Mouse (Mus musculus): ENCODE measurements around the gene Shroom3. TPM values are rescaled to one million over a fixed set of nuclear protein-coding genes. Genes with fewer than 3 reads are reported as not detected.

Gene Shroom3
- polyA plus RNA-seq, 1 experiment from 2014 or later: 8.3 TPM

DNA sequence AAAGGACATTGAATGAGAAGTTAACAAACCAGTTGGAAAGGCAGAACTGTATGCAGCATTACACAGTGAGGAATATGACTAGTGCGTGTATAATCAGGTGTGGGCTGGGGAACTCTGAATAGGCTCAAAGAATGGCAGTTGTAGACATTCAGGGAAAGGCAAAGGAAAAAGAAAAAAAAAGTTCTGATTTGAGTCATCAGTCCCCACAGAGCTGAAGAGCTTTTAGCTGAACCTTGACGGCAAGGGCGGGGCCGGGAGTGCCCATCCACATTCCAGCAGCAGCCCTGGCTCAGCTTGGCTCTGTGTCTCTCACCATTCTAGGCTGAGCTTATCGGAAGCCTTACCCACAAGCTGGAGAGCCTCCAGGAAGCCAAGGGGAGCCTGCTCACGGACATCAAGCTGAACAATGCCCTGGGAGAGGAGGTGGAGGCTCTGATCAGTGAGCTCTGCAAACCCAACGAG, 278.6 kb downstream of the Shroom3 start:
- Histone ChIP-seq H3K4me1 (ENCODE audit: control insufficient read depth, insufficient read depth, low read length) (no peaks in the 10 kb centered on the region), H3K4me3 (ENCODE audit: low read depth, low read length) (no peak overlapping the region), H3K27me3 (ENCODE audit: control insufficient read depth, insufficient read depth, low read length) (no peaks in the 10 kb centered on the region), H3K4me2 (replicated peaks; ENCODE audit: low read depth, low read length) (no peak overlapping the region), H3K27ac (ENCODE audit: low read length) (peak overlapping the region; percentile 84), H3K36me3 (ENCODE audit: control insufficient read depth, insufficient read depth, low read length) (peaks cover 26% of the 10 kb centered on the region), H3K9me3 (ENCODE audit: control insufficient read depth, low read depth, low read length) (no peaks in the 10 kb centered on the region), H3K9ac (replicated peaks; ENCODE audit: low read depth, low read length) (no peak overlapping the region)
- WGBS: 57% methylated on average over 7 of the region's 7 CpGs
- ATAC-seq (ENCODE audit: insufficient number of reproducible peaks, insufficient read depth, low FRiP score, low read depth): peak; percentile 77

DNA sequence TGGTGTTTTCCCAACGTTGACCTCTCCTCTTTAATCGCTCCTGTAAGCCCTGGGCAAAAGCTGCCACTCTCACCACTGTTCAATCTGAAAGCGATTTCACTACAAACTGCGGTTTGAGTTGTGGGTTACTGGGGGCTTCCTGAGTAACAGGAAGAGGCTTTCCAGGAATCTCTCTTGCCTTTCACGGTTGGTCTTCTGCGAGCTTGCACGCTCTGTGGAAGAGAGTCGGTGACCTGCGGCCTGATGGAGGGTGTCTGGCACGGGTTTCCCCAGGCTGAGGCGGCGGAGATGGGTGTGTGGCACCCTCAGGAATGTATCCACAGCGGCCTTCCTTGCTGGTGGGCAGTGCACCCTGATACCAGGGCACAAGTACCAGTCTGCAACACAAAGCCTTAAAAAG, 281.5 kb downstream of the Shroom3 start:
- H3K9me3 ChIP-seq (ENCODE audit: control insufficient read depth, low read depth, low read length): no peaks in the 10 kb centered on the region
- ATAC-seq (ENCODE audit: insufficient number of reproducible peaks, insufficient read depth, low FRiP score, low read depth): no peak
- H3K27ac ChIP-seq (ENCODE audit: low read length): no peak overlapping the region
- H3K36me3 ChIP-seq (ENCODE audit: control insufficient read depth, insufficient read depth, low read length): peaks cover 23% of the 10 kb centered on the region
- 84% methylated on average over 13 of the region's 13 CpGs for WGBS
- H3K27me3 ChIP-seq (ENCODE audit: control insufficient read depth, insufficient read depth, low read length): no peaks in the 10 kb centered on the region
- no peaks in the 10 kb centered on the region for H3K4me1 ChIP-seq (ENCODE audit: control insufficient read depth, insufficient read depth, low read length)
- H3K4me2 ChIP-seq (replicated peaks; ENCODE audit: low read depth, low read length): no peak overlapping the region
- H3K4me3 ChIP-seq (ENCODE audit: low read depth, low read length): no peak overlapping the region
- H3K9ac ChIP-seq (replicated peaks; ENCODE audit: low read depth, low read length): no peak overlapping the region

GRCm38 (mm10) chr5:92967143-92967542, 283.9 kb downstream of the Shroom3 start:
- no peak overlapping the region for H3K27ac ChIP-seq (ENCODE audit: low read length)
- H3K27me3 ChIP-seq (ENCODE audit: control insufficient read depth, insufficient read depth, low read length): no peaks in the 10 kb centered on the region
- H3K4me1 ChIP-seq (ENCODE audit: control insufficient read depth, insufficient read depth, low read length): no peaks in the 10 kb centered on the region
- no peak for ATAC-seq (ENCODE audit: insufficient number of reproducible peaks, insufficient read depth, low FRiP score, low read depth)
- H3K4me2 ChIP-seq (replicated peaks; ENCODE audit: low read depth, low read length): no peak overlapping the region
- no peaks in the 10 kb centered on the region for H3K9me3 ChIP-seq (ENCODE audit: control insufficient read depth, low read depth, low read length)
- H3K36me3 ChIP-seq (ENCODE audit: control insufficient read depth, insufficient read depth, low read length): peaks cover 19% of the 10 kb centered on the region
- no peak overlapping the region for H3K4me3 ChIP-seq (ENCODE audit: low read depth, low read length)
- WGBS: 77% methylated on average over 9 of the region's 9 CpGs
- H3K9ac ChIP-seq (replicated peaks; ENCODE audit: low read depth, low read length): no peak overlapping the region

DNA sequence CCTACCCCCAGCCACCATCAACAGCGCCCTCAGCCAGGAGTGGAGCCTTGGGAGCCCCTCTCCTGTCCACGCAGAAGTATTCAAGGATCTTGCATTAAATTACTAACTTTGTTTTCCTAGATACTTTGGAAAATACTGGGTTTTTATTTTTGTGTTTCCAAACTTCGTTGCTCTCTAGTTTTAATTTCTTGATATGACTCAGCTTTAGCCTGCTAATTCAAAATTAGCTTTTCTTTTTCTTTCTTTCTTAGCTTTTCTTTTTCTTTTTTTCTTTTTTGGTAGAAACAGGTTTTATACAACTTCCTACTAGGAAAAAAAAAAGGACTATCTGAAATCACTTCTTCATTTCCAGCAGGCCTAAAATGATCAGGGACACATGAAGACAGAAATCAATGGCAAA, 284.7 kb downstream of the Shroom3 start:
- H3K4me2 ChIP-seq (replicated peaks; ENCODE audit: low read depth, low read length): no peak overlapping the region
- no peak overlapping the region for H3K27ac ChIP-seq (ENCODE audit: low read length)
- peaks cover 18% of the 10 kb centered on the region for H3K36me3 ChIP-seq (ENCODE audit: control insufficient read depth, insufficient read depth, low read length)
- no peak overlapping the region for H3K9ac ChIP-seq (replicated peaks; ENCODE audit: low read depth, low read length)
- no peak overlapping the region for H3K4me3 ChIP-seq (ENCODE audit: low read depth, low read length)
- ATAC-seq (ENCODE audit: insufficient number of reproducible peaks, insufficient read depth, low FRiP score, low read depth): no peak
- H3K4me1 ChIP-seq (ENCODE audit: control insufficient read depth, insufficient read depth, low read length): no peaks in the 10 kb centered on the region
- no peaks in the 10 kb centered on the region for H3K9me3 ChIP-seq (ENCODE audit: control insufficient read depth, low read depth, low read length)
- 91% methylated on average over 3 of the region's 3 CpGs for WGBS
- no peaks in the 10 kb centered on the region for H3K27me3 ChIP-seq (ENCODE audit: control insufficient read depth, insufficient read depth, low read length)

GRCm38 (mm10) chr5:92969443-92969842, 286.2 kb downstream of the Shroom3 start:
- no peak for ATAC-seq (ENCODE audit: insufficient number of reproducible peaks, insufficient read depth, low FRiP score, low read depth)
- WGBS: 58% methylated on average over 8 of the region's 8 CpGs
- no peak overlapping the region for H3K9ac ChIP-seq (replicated peaks; ENCODE audit: low read depth, low read length)
- H3K9me3 ChIP-seq (ENCODE audit: control insufficient read depth, low read depth, low read length): no peaks in the 10 kb centered on the region
- no peak overlapping the region for H3K4me2 ChIP-seq (replicated peaks; ENCODE audit: low read depth, low read length)
- H3K27me3 ChIP-seq (ENCODE audit: control insufficient read depth, insufficient read depth, low read length): no peaks in the 10 kb centered on the region
- no peaks in the 10 kb centered on the region for H3K4me1 ChIP-seq (ENCODE audit: control insufficient read depth, insufficient read depth, low read length)
- H3K27ac ChIP-seq (ENCODE audit: low read length): no peak overlapping the region
- H3K4me3 ChIP-seq (ENCODE audit: low read depth, low read length): no peak overlapping the region
- peaks cover 13% of the 10 kb centered on the region for H3K36me3 ChIP-seq (ENCODE audit: control insufficient read depth, insufficient read depth, low read length)

DNA sequence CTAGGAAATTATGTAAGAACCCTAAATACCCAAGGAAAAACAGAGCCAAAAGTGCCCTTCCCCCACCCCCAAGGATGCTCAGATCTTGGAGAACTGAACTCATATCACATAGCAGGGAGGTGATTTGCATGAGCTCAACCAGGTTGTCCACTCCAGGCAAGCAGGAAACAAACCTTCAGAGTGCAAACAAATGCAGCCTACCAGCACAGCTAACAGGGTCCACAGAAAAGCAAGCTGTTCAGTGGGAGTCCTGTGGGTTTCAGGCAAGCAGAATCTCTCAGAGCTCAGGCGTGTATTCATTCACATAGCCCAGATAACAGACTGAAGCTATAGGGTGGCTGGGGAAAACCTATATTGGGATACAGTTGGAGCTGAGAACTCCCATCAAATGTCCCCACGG, 286.7 kb downstream of the Shroom3 start:
- no peak for ATAC-seq (ENCODE audit: insufficient number of reproducible peaks, insufficient read depth, low FRiP score, low read depth)
- WGBS: 61% methylated on average over 2 of the region's 2 CpGs
- Histone ChIP-seq H3K4me2 (replicated peaks; ENCODE audit: low read depth, low read length) (no peak overlapping the region), H3K36me3 (ENCODE audit: control insufficient read depth, insufficient read depth, low read length) (peaks cover 8% of the 10 kb centered on the region), H3K9me3 (ENCODE audit: control insufficient read depth, low read depth, low read length) (no peaks in the 10 kb centered on the region), H3K27ac (ENCODE audit: low read length) (no peak overlapping the region), H3K4me3 (ENCODE audit: low read depth, low read length) (no peak overlapping the region), H3K9ac (replicated peaks; ENCODE audit: low read depth, low read length) (no peak overlapping the region), H3K27me3 (ENCODE audit: control insufficient read depth, insufficient read depth, low read length) (no peaks in the 10 kb centered on the region), H3K4me1 (ENCODE audit: control insufficient read depth, insufficient read depth, low read length) (no peaks in the 10 kb centered on the region)

GRCm38 (mm10) chr5:92970480-92970879, 287.2 kb downstream of the Shroom3 start:
- H3K9ac ChIP-seq (replicated peaks; ENCODE audit: low read depth, low read length): no peak overlapping the region
- peaks cover 6% of the 10 kb centered on the region; the same call in 1 of the 2 replicates for H3K36me3 ChIP-seq (ENCODE audit: control insufficient read depth, insufficient read depth, low read length)
- H3K27ac ChIP-seq (ENCODE audit: low read length): no peak overlapping the region
- H3K4me2 ChIP-seq (replicated peaks; ENCODE audit: low read depth, low read length): no peak overlapping the region
- ATAC-seq (ENCODE audit: insufficient number of reproducible peaks, insufficient read depth, low FRiP score, low read depth): no peak
- H3K4me3 ChIP-seq (ENCODE audit: low read depth, low read length): no peak overlapping the region
- H3K27me3 ChIP-seq (ENCODE audit: control insufficient read depth, insufficient read depth, low read length): no peaks in the 10 kb centered on the region
- no peaks in the 10 kb centered on the region for H3K4me1 ChIP-seq (ENCODE audit: control insufficient read depth, insufficient read depth, low read length)
- WGBS: 32% methylated on average over 7 of the region's 7 CpGs
- H3K9me3 ChIP-seq (ENCODE audit: control insufficient read depth, low read depth, low read length): no peaks in the 10 kb centered on the region

DNA sequence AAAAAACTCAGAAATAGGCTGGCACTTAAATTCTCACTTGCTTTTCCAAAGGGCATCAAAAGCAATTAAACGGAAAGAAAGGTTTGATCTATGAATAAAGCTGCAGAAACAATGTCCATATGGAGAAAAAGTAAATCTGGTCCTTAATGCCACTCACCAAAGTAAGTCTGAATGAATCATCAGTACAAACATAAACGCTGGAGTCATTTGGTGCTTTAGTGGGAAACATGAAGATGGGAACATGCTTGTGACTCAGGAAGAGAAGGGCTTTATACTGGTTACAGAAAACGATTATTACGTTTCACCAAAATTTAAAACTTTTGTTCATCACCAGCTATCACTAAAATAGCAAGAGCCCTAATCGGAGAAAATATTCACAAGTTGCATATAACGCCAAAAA, 297.2 kb downstream of the Shroom3 start:
- Histone ChIP-seq H3K27ac (ENCODE audit: low read length) (no peak overlapping the region), H3K36me3 (ENCODE audit: control insufficient read depth, insufficient read depth, low read length) (no peaks in the 10 kb centered on the region), H3K4me2 (replicated peaks; ENCODE audit: low read depth, low read length) (no peak overlapping the region), H3K9ac (replicated peaks; ENCODE audit: low read depth, low read length) (no peak overlapping the region), H3K9me3 (ENCODE audit: control insufficient read depth, low read depth, low read length) (no peaks in the 10 kb centered on the region; the same call in 1 of the 2 replicates), H3K4me1 (ENCODE audit: control insufficient read depth, insufficient read depth, low read length) (no peaks in the 10 kb centered on the region), H3K4me3 (ENCODE audit: low read depth, low read length) (no peak overlapping the region), H3K27me3 (ENCODE audit: control insufficient read depth, insufficient read depth, low read length) (no peaks in the 10 kb centered on the region)
- WGBS: 68% methylated on average over 6 of the region's 6 CpGs
- no peak for ATAC-seq (ENCODE audit: insufficient number of reproducible peaks, insufficient read depth, low FRiP score, low read depth)

- Histone ChIP-seq H3K27me3 (ENCODE audit: control insufficient read depth, insufficient read depth, low read length) (no peaks in the 10 kb centered on the region), H3K27ac (ENCODE audit: low read length) (no peak overlapping the region), H3K4me3 (ENCODE audit: low read depth, low read length) (no peak overlapping the region), H3K9me3 (ENCODE audit: control insufficient read depth, low read depth, low read length) (no peaks in the 10 kb centered on the region; the same call in 1 of the 2 replicates), H3K9ac (replicated peaks; ENCODE audit: low read depth, low read length) (no peak overlapping the region), H3K4me2 (replicated peaks; ENCODE audit: low read depth, low read length) (no peak overlapping the region), H3K36me3 (ENCODE audit: control insufficient read depth, insufficient read depth, low read length) (no peaks in the 10 kb centered on the region), H3K4me1 (ENCODE audit: control insufficient read depth, insufficient read depth, low read length) (no peaks in the 10 kb centered on the region)
- 58% methylated on average over 2 of the region's 2 CpGs for WGBS
- no peak for ATAC-seq (ENCODE audit: insufficient number of reproducible peaks, insufficient read depth, low FRiP score, low read depth)
These were observed 297.6 kb downstream of the Shroom3 start for GRCm38 (mm10) chr5:92980862-92981261.

Measured in stomach, embryonic 14.5 days (tissue).